Mouse (Mus musculus) liver, embryonic 11.5 days (tissue): ENCODE data around the gene Erg. TPM values are rescaled to one million over a fixed set of nuclear protein-coding genes. Genes with fewer than 3 reads are reported as not detected.

Experiments used
- ATAC-seq: fragments of 200-750 bp; cut with Nextera tagmentation; replicated peaks from 2 replicates; pipeline ENCODE4 v1.8.0; 2017; ENCODE audit warnings: moderate number of reproducible peaks, mild to moderate bottlenecking, moderate TSS enrichment, moderate library complexity; ENCODE audit not compliant: low FRiP score
- DNase-seq: peaks from one replicate; pipeline ENCODE4 v3.0.0-alpha.2; 2017; ENCODE audit warnings: low spot score
- H3K27ac ChIP-seq: fragments of 300-500 bp; sonication (generic); 2 replicates; pipeline ENCODE4 v1.5.1; 2014; ENCODE audit warnings: mild to moderate bottlenecking, low read depth, low read length, control low read depth
- H3K27me3 ChIP-seq: fragments of 300-500 bp; sonication (generic); replicated peaks from 2 replicates; pipeline ENCODE4 v1.6.1; 2014; ENCODE audit warnings: low read length, mixed read lengths; ENCODE audit not compliant: control insufficient read depth, insufficient read depth
- H3K36me3 ChIP-seq: fragments of 300-500 bp; sonication (generic); 2 replicates; pipeline ENCODE4 v1.6.1; 2014; ENCODE audit warnings: mild to moderate bottlenecking, low read length, moderate library complexity, mixed read lengths; ENCODE audit not compliant: control insufficient read depth, insufficient read depth
- H3K4me1 ChIP-seq: fragments of 300-500 bp; sonication (generic); replicated peaks from 2 replicates; pipeline ENCODE4 v1.6.1; 2014; ENCODE audit warnings: low read length, mixed read lengths; ENCODE audit not compliant: control insufficient read depth, insufficient read depth
- H3K4me2 ChIP-seq: fragments of 300-500 bp; sonication (generic); 2 replicates; pipeline ENCODE4 v1.6.1; 2014; ENCODE audit warnings: mild to moderate bottlenecking, control low read depth, moderate library complexity
- H3K4me3 ChIP-seq: fragments of 300-500 bp; sonication (generic); 2 replicates; pipeline ENCODE4 v1.5.1; 2014; ENCODE audit warnings: low read depth, low read length, control low read depth
- H3K9ac ChIP-seq: fragments of 300-500 bp; sonication (generic); 2 replicates; pipeline ENCODE4 v1.6.1; 2014; ENCODE audit warnings: low read depth, low read length, control low read depth
- H3K9me3 ChIP-seq: fragments of 300-500 bp; sonication (generic); 2 replicates; pipeline ENCODE4 v1.6.1; 2016; ENCODE audit warnings: low read length, inconsistent platforms, mixed read lengths; ENCODE audit not compliant: control insufficient read depth
- WGBS: fragments of 180-500 bp; shearing (Covaris S2); extraction: QIAGEN DNeasy Blood & Tissue Kit; methylation state at CpG from one replicate; pipeline ENCODE4 v1.1.7; 2014; 5-methylcytosine and 5-hydroxymethylcytosine counted together
- polyA plus RNA-seq: library from polyadenylated mRNA; unstranded; fragments of >200 nt; fragmentation: Nextera tagmentation; extraction: Ambion mirVana; gene quantifications from 2 replicates; pipeline ENCODE4 v1.2.1, GENCODE M21; 2014

Erg gene
- polyA plus RNA-seq, 1 experiment from 2014 or later, result 3.8 TPM

DNA sequence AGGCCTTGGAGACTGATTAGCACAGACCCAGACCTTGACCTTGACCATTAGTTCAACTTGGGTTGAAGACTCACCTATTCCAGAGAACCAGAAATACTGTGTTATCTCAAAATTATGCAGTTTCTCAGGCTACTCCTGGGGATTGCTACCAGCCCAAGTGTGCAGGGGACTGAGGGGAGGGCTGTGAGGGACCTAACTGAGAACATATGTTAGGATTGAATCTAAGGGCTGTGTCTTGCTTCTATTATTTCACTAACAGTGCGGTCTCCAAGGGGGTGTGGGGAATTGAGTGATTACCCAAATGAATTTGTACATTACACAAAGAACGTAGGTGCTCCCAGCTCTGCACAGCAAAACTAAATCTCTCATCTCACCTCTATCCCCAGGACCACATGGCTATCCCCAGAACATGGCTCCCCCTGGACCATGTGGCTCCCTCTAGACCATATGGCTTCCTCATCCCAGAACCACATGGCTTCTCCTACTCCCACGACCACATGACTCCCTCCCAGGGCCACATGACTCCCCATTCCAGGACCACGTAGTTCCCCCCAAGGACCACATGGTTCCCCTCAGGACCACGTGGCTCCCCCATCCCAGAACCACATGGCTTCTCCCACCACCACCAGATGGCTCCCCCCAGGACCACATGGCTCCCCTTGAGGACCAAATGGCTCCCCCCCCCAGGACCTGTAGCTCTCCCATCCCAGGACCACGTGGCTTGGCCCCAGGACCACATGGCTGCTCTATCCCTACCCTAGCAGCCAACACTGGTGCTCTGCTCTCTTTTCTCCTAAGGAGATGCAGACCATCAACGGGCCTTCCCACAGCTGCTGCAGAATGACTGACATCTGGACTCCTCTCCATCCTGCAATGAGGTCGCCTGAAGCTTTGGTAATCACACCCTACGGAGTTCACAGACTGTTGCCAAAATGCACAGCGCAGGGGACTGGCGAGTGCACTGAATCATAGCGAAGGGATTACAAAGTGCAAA lies 229.1 kb downstream of the Erg start:
- H3K4me1 ChIP-seq, result no peaks in the 10 kb centered on the region; the same call in 1 of the 2 replicates
- H3K36me3 ChIP-seq, result no peaks in the 10 kb centered on the region
- no peaks in the 10 kb centered on the region for H3K27me3 ChIP-seq
- no peak overlapping the region for H3K9ac ChIP-seq
- ATAC-seq, result no peak
- no peaks in the 10 kb centered on the region for H3K9me3 ChIP-seq
- no peak overlapping the region for H3K27ac ChIP-seq
- no peak overlapping the region for H3K4me2 ChIP-seq
- no peak overlapping the region for H3K4me3 ChIP-seq
- 85% methylated on average over 12 of the region's 12 CpGs for WGBS
- DNase-seq, result no peak

DNA sequence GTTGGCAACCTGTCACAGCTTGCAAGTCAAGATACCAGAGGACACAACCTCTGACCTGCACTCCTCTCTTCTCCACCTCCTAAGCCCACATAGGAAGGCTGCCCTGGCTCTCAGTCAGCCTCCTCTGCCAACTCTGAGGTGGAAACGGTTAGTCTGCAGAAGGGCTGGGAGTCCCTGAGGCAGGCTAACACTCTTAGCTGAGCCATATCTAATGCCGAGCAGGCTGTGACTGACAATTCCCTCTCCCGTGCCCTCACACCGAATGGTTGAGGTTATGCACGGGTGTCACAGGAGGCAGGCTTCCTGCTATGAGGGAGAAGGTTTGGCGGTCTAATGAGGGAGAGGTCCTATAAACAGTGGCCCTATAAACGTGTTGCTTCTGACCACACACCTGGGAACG lies 232.6 kb downstream of the Erg start:
- no peak overlapping the region for H3K27ac ChIP-seq
- H3K27me3 ChIP-seq, result no peaks in the 10 kb centered on the region
- H3K4me1 ChIP-seq, result peaks cover 4% of the 10 kb centered on the region
- H3K4me2 ChIP-seq, result no peak overlapping the region
- no peak for ATAC-seq
- 61% methylated on average over 8 of the region's 8 CpGs for WGBS
- no peak overlapping the region for H3K9ac ChIP-seq
- no peak for DNase-seq
- H3K4me3 ChIP-seq, result no peak overlapping the region
- no peaks in the 10 kb centered on the region for H3K9me3 ChIP-seq
- H3K36me3 ChIP-seq, result no peaks in the 10 kb centered on the region

DNA sequence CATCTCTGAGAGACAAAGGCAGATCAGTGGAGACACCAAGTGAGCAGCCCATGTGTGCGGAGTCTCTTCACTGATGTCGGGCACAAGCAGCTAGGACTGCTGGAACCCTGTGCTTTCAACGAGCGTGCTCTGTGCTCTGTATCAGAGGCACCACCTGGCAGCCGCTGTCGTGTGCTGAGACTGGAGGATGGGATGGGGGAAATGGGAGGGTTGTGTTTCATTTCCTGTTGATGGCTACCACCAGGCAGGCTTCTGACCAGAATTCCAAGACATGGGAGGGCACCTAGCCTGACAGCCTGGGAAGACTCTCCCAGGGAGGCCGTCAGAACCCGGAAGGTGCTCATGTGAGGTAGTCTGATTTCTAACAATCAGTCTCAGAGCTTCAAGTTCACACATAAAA lies 234.1 kb downstream of the Erg start:
- Histone ChIP-seq H3K9ac (no peak overlapping the region), H3K4me3 (no peak overlapping the region), H3K27ac (no peak overlapping the region), H3K4me2 (no peak overlapping the region), H3K9me3 (no peaks in the 10 kb centered on the region), H3K27me3 (no peaks in the 10 kb centered on the region), H3K36me3 (no peaks in the 10 kb centered on the region), H3K4me1 (peaks cover 11% of the 10 kb centered on the region)
- ATAC-seq (no peak), DNase-seq (no peak)
- 44% methylated on average over 8 of the region's 8 CpGs for WGBS

DNA sequence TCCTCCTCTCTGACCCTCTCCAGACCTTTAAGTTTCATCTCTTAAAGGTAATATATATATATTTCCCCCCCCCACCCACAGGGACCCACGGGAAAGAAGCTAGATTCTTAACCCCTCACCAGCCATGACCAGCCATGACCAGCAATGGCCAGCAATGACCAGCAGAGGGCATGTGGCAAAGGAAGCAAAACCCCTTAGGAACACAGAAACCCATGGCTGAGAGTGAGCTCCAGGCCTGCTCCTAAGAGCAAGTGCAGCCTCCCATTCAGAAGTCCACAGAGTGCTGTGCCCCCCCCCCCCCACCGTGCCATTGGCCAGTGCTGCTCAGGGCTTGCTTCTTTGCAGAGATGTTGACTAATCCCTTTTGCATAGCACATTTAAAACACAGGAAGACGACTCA lies 235.9 kb downstream of the Erg start:
- H3K4me2 ChIP-seq, result no peak overlapping the region
- 27% methylated on average over 3 of the region's 3 CpGs for WGBS
- no peak overlapping the region for H3K27ac ChIP-seq
- H3K27me3 ChIP-seq, result no peaks in the 10 kb centered on the region
- no peaks in the 10 kb centered on the region for H3K9me3 ChIP-seq
- ATAC-seq, result no peak
- no peaks in the 10 kb centered on the region for H3K36me3 ChIP-seq
- no peak overlapping the region for H3K9ac ChIP-seq
- H3K4me3 ChIP-seq, result no peak overlapping the region
- H3K4me1 ChIP-seq, result peaks cover 18% of the 10 kb centered on the region
- no peak for DNase-seq

DNA sequence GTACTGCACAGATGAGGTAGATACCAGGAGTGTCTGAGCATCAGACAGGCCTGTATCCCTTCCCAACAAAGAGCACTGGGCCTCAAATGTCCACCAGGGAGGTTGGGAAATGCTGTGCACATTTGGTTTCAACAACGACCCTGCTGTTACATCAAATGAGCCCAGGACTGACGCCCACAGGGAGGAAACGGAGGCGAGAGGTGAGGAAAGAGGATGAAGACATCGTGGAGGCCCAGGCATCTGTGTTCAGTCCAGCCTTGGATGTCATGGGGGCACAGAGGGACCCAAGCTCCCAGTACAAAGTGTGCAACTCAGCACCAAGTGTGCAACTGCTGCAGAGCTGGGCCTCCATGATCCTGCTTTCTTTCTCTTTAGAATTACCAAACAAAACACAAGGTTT lies 236.6 kb downstream of the Erg start:
- Histone ChIP-seq H3K4me2 (no peak overlapping the region), H3K4me3 (no peak overlapping the region), H3K9me3 (no peaks in the 10 kb centered on the region), H3K27ac (no peak overlapping the region), H3K36me3 (no peaks in the 10 kb centered on the region), H3K27me3 (no peaks in the 10 kb centered on the region), H3K9ac (no peak overlapping the region), H3K4me1 (peaks cover 18% of the 10 kb centered on the region)
- DNase-seq (no peak), ATAC-seq (no peak)
- WGBS, result 74% methylated on average over 5 of the region's 5 CpGs

DNA sequence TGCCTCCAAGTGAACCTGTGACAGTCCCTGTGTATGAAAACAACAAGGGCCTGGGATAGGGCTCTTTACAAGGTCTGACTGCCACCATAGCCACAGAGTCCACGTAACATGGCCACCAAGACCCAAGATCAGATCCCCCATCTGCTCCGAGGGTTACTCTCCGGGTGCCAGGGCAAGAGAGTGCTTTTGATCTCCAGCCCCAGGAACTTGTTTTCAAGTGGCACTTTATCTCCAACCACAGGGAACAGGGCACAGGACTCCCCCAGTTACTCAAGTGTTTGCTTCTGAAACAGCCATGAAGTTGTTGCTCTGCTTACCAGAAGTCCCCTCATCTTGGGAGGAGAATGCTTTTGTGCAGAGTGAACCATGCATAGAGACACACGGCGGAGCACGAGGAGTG lies 237.0 kb downstream of the Erg start:
- Histone ChIP-seq H3K36me3 (no peaks in the 10 kb centered on the region), H3K4me1 (peaks cover 18% of the 10 kb centered on the region), H3K4me2 (no peak overlapping the region), H3K27me3 (no peaks in the 10 kb centered on the region), H3K27ac (no peak overlapping the region), H3K9me3 (no peaks in the 10 kb centered on the region), H3K9ac (no peak overlapping the region), H3K4me3 (no peak overlapping the region)
- no peak for DNase-seq
- ATAC-seq, result no peak
- WGBS, result 78% methylated on average over 6 of the region's 6 CpGs

DNA sequence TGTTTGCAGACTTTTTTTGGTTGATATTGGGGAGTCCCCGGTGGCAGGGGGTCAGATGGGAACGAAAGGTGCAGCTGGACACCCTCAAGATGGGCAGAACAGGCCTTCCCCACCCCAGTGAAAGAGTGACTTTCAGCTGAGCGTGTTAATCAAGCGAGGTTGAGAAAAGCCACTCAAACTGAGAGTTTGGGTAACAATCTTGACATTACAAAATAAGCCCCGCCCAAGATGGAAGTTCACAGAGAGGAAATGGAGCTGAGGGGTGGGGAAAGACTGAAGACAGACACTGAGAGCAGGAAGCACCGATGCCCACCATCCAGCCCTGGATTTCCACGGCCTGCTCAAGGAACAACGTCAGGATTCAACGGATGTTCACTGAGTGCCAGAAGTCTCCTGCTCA lies 237.8 kb downstream of the Erg start:
- no peak overlapping the region for H3K27ac ChIP-seq

DNA sequence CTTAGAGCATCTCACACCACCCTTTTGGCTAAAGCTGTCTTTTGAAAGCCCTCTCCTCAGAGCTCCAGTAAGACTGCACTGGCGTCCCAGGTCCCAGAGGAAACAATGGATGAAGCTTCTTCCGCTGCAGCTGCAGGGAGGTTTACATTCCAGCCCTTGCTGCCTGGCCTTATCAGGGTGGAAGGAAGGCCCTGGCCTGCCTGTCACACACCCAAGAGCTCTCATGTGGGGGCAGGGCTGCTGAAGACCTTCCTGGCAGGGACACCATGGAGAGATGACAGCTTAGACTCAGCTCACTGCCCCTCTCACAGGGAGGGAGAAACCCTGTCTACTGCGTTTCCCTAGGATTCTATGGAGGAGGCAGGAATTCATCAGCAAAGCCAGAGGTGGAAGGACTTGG lies 239.2 kb downstream of the Erg start:
- Histone ChIP-seq H3K27ac (peak overlapping the region; percentile 52; the same call in 1 of the 2 replicates), H3K4me2 (peak overlapping the region; percentile 12; the same call in 1 of the 2 replicates), H3K27me3 (no peaks in the 10 kb centered on the region), H3K4me1 (peaks cover 18% of the 10 kb centered on the region), H3K9ac (no peak overlapping the region), H3K36me3 (no peaks in the 10 kb centered on the region), H3K9me3 (no peaks in the 10 kb centered on the region), H3K4me3 (no peak overlapping the region)
- peak; percentile 59 for DNase-seq
- ATAC-seq, result peak; percentile 80
- WGBS, result 8% methylated on average over 3 of the region's 3 CpGs

More for the DNA sequence above, 237.8 kb downstream of the Erg start:
- ATAC-seq (no peak), DNase-seq (no peak)
- H3K9ac ChIP-seq, result no peak overlapping the region
- no peak overlapping the region for H3K4me2 ChIP-seq
- H3K9me3 ChIP-seq, result no peaks in the 10 kb centered on the region
- H3K4me1 ChIP-seq, result peaks cover 18% of the 10 kb centered on the region
- no peaks in the 10 kb centered on the region for H3K27me3 ChIP-seq
- WGBS, result 72% methylated on average over 9 of the region's 9 CpGs
- no peak overlapping the region for H3K4me3 ChIP-seq
- H3K36me3 ChIP-seq, result no peaks in the 10 kb centered on the region

DNA sequence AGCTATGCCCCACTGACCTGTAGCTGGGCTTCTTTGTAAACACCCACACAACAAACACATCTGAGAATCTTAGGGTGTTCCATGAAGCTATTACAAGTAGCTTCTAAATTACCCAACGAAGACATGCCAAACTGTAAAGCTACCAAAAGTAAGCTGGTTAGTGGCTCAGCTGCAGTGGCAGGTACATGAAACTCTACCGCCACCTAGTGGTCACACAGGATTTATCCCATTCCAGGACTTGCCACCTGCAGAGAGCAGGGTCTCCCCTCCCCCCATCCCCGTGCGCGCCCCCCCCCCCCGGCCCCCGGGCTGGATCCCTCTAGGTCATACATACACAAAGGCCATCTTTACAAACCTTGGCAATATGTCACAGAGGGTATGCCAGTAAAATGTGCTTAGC lies 240.5 kb downstream of the Erg start:
- Histone ChIP-seq H3K27me3 (no peaks in the 10 kb centered on the region), H3K4me3 (no peak overlapping the region), H3K9me3 (no peaks in the 10 kb centered on the region), H3K9ac (no peak overlapping the region), H3K4me1 (peaks cover 17% of the 10 kb centered on the region), H3K36me3 (no peaks in the 10 kb centered on the region), H3K27ac (no peak overlapping the region), H3K4me2 (no peak overlapping the region)
- DNase-seq (peak; percentile 61), ATAC-seq (no peak)
- WGBS, result 4% methylated on average over 6 of the region's 7 CpGs
